Mouse (Mus musculus) neural tube, embryonic 15.5 days (tissue): Measurements from ENCODE around the gene Phf21a. TPM values are rescaled to one million over a fixed set of nuclear protein-coding genes. Genes with fewer than 3 reads are reported as not detected.
A peak's percentile ranks its signal among the peaks of the same experiment; 100 is the strongest.

Experiments
- ATAC-seq: fragments of 200-750 bp; cut with Nextera tagmentation; 2 replicates; pipeline ENCODE4 v1.8.0; 2017; ENCODE audit warnings: mild to moderate bottlenecking, moderate TSS enrichment, moderate library complexity; ENCODE audit not compliant: low FRiP score
- H3K27ac ChIP-seq: fragments of 300-500 bp; sonication (generic); replicated peaks from 2 replicates; pipeline ENCODE4 v1.5.1; 2015; ENCODE audit warnings: mild to moderate bottlenecking, inconsistent platforms
- H3K27me3 ChIP-seq: fragments of 300-500 bp; sonication (generic); replicated peaks from 2 replicates; pipeline ENCODE4 v1.6.1; 2015; ENCODE audit warnings: inconsistent platforms
- H3K36me3 ChIP-seq: fragments of 300-500 bp; sonication (generic); 2 replicates; pipeline ENCODE4 v1.6.1; 2015; ENCODE audit warnings: inconsistent platforms
- H3K4me1 ChIP-seq: fragments of 300-500 bp; sonication (generic); 2 replicates; pipeline ENCODE4 v1.6.1; 2015; ENCODE audit warnings: inconsistent platforms
- H3K4me2 ChIP-seq: fragments of 300-500 bp; sonication (generic); 2 replicates; pipeline ENCODE4 v1.6.1; 2015; ENCODE audit warnings: inconsistent platforms, mild to moderate bottlenecking, moderate library complexity
- H3K4me3 ChIP-seq: fragments of 300-500 bp; sonication (generic); replicated peaks from 2 replicates; pipeline ENCODE4 v1.5.1; 2015; ENCODE audit warnings: mild to moderate bottlenecking, inconsistent platforms
- H3K9ac ChIP-seq: fragments of 300-500 bp; sonication (generic); replicated peaks from 2 replicates; pipeline ENCODE4 v1.6.1; 2015; ENCODE audit warnings: mild to moderate bottlenecking, inconsistent platforms
- H3K9me3 ChIP-seq: fragments of 300-500 bp; sonication (generic); replicated peaks from 2 replicates; pipeline ENCODE4 v1.6.1; 2016; ENCODE audit warnings: inconsistent platforms
- WGBS: fragments of 180-500 bp; shearing (Covaris S2); methylation state at CpG from one replicate; pipeline ENCODE4 v1.1.7; 2015; ENCODE audit warnings: mixed read lengths; 5-methylcytosine and 5-hydroxymethylcytosine counted together
- polyA plus RNA-seq: library from polyadenylated mRNA; unstranded; fragments of >200 nt; fragmentation: Nextera tagmentation; extraction: Ambion mirVana; gene quantifications from 2 replicates; pipeline ENCODE4 v1.2.1, GENCODE M21; 2015

Gene Phf21a
- polyA plus RNA-seq = 27.8 and 35.4 TPM in 2 replicates

GRCm38 (mm10) chr2:92092817-92093216 is at the start of gene Phf21a:
Gene Phf21a, plus strand, starts transcription at chr2:92093117.
- no peak within 1 kb of the TSS for H3K4me3 ChIP-seq
- 85% methylated on average over 2 of the region's 2 CpGs for WGBS
- H3K9me3 ChIP-seq = no peaks in the 10 kb centered on the region
- H3K27ac ChIP-seq = no peak within 1 kb of the TSS
- no peak within 1 kb of the TSS for H3K9ac ChIP-seq
- no peaks in the 10 kb centered on the region for H3K27me3 ChIP-seq
- H3K4me2 ChIP-seq = no peak within 1 kb of the TSS
- no peaks in the 10 kb centered on the region for H3K4me1 ChIP-seq
- no peak for ATAC-seq
- H3K36me3 ChIP-seq = no peaks in the 10 kb centered on the region

GRCm38 (mm10) chr2:92043285-92043684 is 49.6 kb upstream of the Phf21a start:
- H3K36me3 ChIP-seq = no peaks in the 10 kb centered on the region
- no peak overlapping the region for H3K27ac ChIP-seq
- H3K4me1 ChIP-seq = no peaks in the 10 kb centered on the region
- no peak overlapping the region for H3K4me2 ChIP-seq
- H3K9me3 ChIP-seq = no peaks in the 10 kb centered on the region
- ATAC-seq = no peak
- no peak overlapping the region for H3K9ac ChIP-seq
- 78% methylated on average over 12 of the region's 12 CpGs for WGBS
- no peaks in the 10 kb centered on the region for H3K27me3 ChIP-seq
- no peak overlapping the region for H3K4me3 ChIP-seq

- H3K36me3 ChIP-seq = no peaks in the 10 kb centered on the region
- no peak overlapping the region for H3K4me2 ChIP-seq
- H3K9ac ChIP-seq = no peak overlapping the region
- no peaks in the 10 kb centered on the region for H3K4me1 ChIP-seq
- H3K9me3 ChIP-seq = no peaks in the 10 kb centered on the region
- no peaks in the 10 kb centered on the region; the same call in 1 of the 2 replicates for H3K27me3 ChIP-seq
- no peak overlapping the region for H3K4me3 ChIP-seq
- H3K27ac ChIP-seq = no peak overlapping the region
- ATAC-seq = no peak
- 42% methylated on average over 4 of the region's 4 CpGs for WGBS
Observed at GRCm38 (mm10) chr2:92047601-92048000, 45.3 kb upstream of the Phf21a start.

- H3K4me2 ChIP-seq = no peak overlapping the region
- no peak overlapping the region for H3K9ac ChIP-seq
- no peaks in the 10 kb centered on the region for H3K4me1 ChIP-seq
- H3K27ac ChIP-seq = no peak overlapping the region
- no peaks in the 10 kb centered on the region; the same call in 1 of the 2 replicates for H3K27me3 ChIP-seq
- no peak overlapping the region for H3K4me3 ChIP-seq
- no peaks in the 10 kb centered on the region for H3K36me3 ChIP-seq
- WGBS = 76% methylated on average over 9 of the region's 9 CpGs
- H3K9me3 ChIP-seq = no peaks in the 10 kb centered on the region
- ATAC-seq = no peak
Observed at GRCm38 (mm10) chr2:92048034-92048690, 44.8 kb upstream of the Phf21a start.

- Histone ChIP-seq H3K9ac (no peak overlapping the region), H3K27ac (no peak overlapping the region), H3K9me3 (no peaks in the 10 kb centered on the region), H3K4me1 (peaks cover 10% of the 10 kb centered on the region), H3K36me3 (no peaks in the 10 kb centered on the region), H3K4me3 (no peak overlapping the region), H3K4me2 (no peak overlapping the region), H3K27me3 (peaks cover 15% of the 10 kb centered on the region; the same call in 1 of the 2 replicates)
- no peak for ATAC-seq
- 88% methylated on average over 8 of the region's 8 CpGs for WGBS
Observed at GRCm38 (mm10) chr2:92052188-92052587, 40.7 kb upstream of the Phf21a start.

- whole genome bisulfite sequencing = 58% methylated on average over 2 of the region's 2 CpGs
- Histone ChIP-seq H3K9me3 (no peaks in the 10 kb centered on the region), H3K4me3 (no peak overlapping the region), H3K4me1 (peaks cover 10% of the 10 kb centered on the region), H3K27ac (no peak overlapping the region), H3K36me3 (no peaks in the 10 kb centered on the region), H3K27me3 (peaks cover 15% of the 10 kb centered on the region; the same call in 1 of the 2 replicates), H3K4me2 (no peak overlapping the region), H3K9ac (no peak overlapping the region)
- ATAC-seq = no peak
Observed at GRCm38 (mm10) chr2:92052754-92053153, 40.2 kb upstream of the Phf21a start.

GRCm38 (mm10) chr2:92055101-92055813 is 37.7 kb upstream of the Phf21a start:
- peak overlapping the region; percentile 70 for H3K4me2 ChIP-seq
- H3K4me1 ChIP-seq = peaks cover 26% of the 10 kb centered on the region
- H3K9ac ChIP-seq = peak overlapping the region; percentile 45; the same call in 1 of the 2 replicates
- peak; percentile 45 for ATAC-seq
- H3K27me3 ChIP-seq = peaks cover 15% of the 10 kb centered on the region; the same call in 1 of the 2 replicates
- WGBS = 3% methylated on average over 38 of the region's 38 CpGs
- peak overlapping the region; percentile 36 for H3K4me3 ChIP-seq
- no peaks in the 10 kb centered on the region for H3K9me3 ChIP-seq
- H3K36me3 ChIP-seq = no peaks in the 10 kb centered on the region
- H3K27ac ChIP-seq = peak overlapping the region; percentile 62

- WGBS = 2% methylated on average over 14 of the region's 14 CpGs
- Histone ChIP-seq H3K9me3 (no peaks in the 10 kb centered on the region), H3K36me3 (no peaks in the 10 kb centered on the region), H3K4me3 (peak overlapping the region; percentile 36), H3K9ac (peak overlapping the region; percentile 45; the same call in 1 of the 2 replicates), H3K4me1 (peaks cover 28% of the 10 kb centered on the region), H3K4me2 (peak overlapping the region; percentile 70), H3K27ac (peak overlapping the region; percentile 62), H3K27me3 (peaks cover 15% of the 10 kb centered on the region; the same call in 1 of the 2 replicates)
- ATAC-seq = no peak
Observed at GRCm38 (mm10) chr2:92055831-92056236, 37.1 kb upstream of the Phf21a start.

- Histone ChIP-seq H3K4me2 (no peak overlapping the region), H3K4me1 (peaks cover 28% of the 10 kb centered on the region), H3K9ac (no peak overlapping the region), H3K36me3 (no peaks in the 10 kb centered on the region), H3K4me3 (no peak overlapping the region), H3K27ac (no peak overlapping the region), H3K27me3 (peaks cover 15% of the 10 kb centered on the region; the same call in 1 of the 2 replicates), H3K9me3 (no peaks in the 10 kb centered on the region)
- no peak for ATAC-seq
- 81% methylated on average over 13 of the region's 13 CpGs for WGBS
Observed at GRCm38 (mm10) chr2:92056760-92057159, 36.2 kb upstream of the Phf21a start.

GRCm38 (mm10) chr2:92058469-92058868 is 34.4 kb upstream of the Phf21a start:
- H3K36me3 ChIP-seq = no peaks in the 10 kb centered on the region
- peak overlapping the region; percentile 68 for H3K4me3 ChIP-seq
- H3K27me3 ChIP-seq = peaks cover 15% of the 10 kb centered on the region; the same call in 1 of the 2 replicates
- peaks cover 28% of the 10 kb centered on the region for H3K4me1 ChIP-seq
- no peaks in the 10 kb centered on the region for H3K9me3 ChIP-seq
- peak overlapping the region; percentile 90 for H3K27ac ChIP-seq
- H3K4me2 ChIP-seq = peak overlapping the region; percentile 87
- H3K9ac ChIP-seq = peak overlapping the region; percentile 87
- peak; percentile 32 for ATAC-seq
- WGBS = 0% methylated on average over 29 of the region's 29 CpGs

- H3K27me3 ChIP-seq = peaks cover 14% of the 10 kb centered on the region; the same call in 1 of the 2 replicates
- H3K9ac ChIP-seq = peak overlapping the region; percentile 87
- H3K36me3 ChIP-seq = no peaks in the 10 kb centered on the region
- no peaks in the 10 kb centered on the region for H3K9me3 ChIP-seq
- peak overlapping the region; percentile 87 for H3K4me2 ChIP-seq
- peak; percentile 12; the same call in 1 of the 2 replicates for ATAC-seq
- H3K27ac ChIP-seq = peak overlapping the region; percentile 90
- H3K4me1 ChIP-seq = peaks cover 28% of the 10 kb centered on the region
- WGBS = 1% methylated on average over 11 of the region's 11 CpGs
- peak overlapping the region; percentile 68 for H3K4me3 ChIP-seq
Observed at GRCm38 (mm10) chr2:92058936-92059335, 34.0 kb upstream of the Phf21a start.
